ENCODE assay signal across 15 mouse cellular contexts in genomic region chr17:71962746-71963145, GRCm38 (mm10).
DNase-seq lines count a peak whose midpoint lies in the region; ATAC-seq and TF ChIP-seq lines count a peak whose summit lies in the region.
"Had no signal": no experiment of that assay in that cellular context is flagged by ENCODE, and none has a peak within 500 bp of the region (broad histone marks: within the 10 kb centered on the region; RNA-seq: fewer than 3 reads in every experiment).

No protein-coding gene starts in this region.

- 0 out of 2 replicates have a peak overlapping the region, but pooled peaks have one; percentile 2 for H3K4me2 ChIP-seq in hindbrain, embryonic 14.5 days (replicated peaks)
- H3K4me2 ChIP-seq in embryonic facial prominence, embryonic 14.5 days (ENCODE audit: low read depth, low read length) = peak overlapping the region; percentile 15
- 0 out of 2 replicates have a peak overlapping the region, but pooled peaks have one; percentile 5 for H3K4me2 ChIP-seq in midbrain, embryonic 13.5 days (replicated peaks)
- H3K4me2 ChIP-seq: lung, embryonic 14.5 days had no signal

- ATAC-seq in hindbrain, embryonic 14.5 days (ENCODE audit: low FRiP score) = no peak
- ATAC-seq in embryonic facial prominence, embryonic 14.5 days (ENCODE audit: low read depth) = peak; percentile 57; the same call in 1 of the 2 replicates
- peak; percentile 41; the same call in 1 of the 2 replicates for ATAC-seq in midbrain, embryonic 13.5 days
- ATAC-seq: CD4-positive, CD25-positive, alpha-beta regulatory T cell, adult 4 months had no signal

- H3K27ac ChIP-seq in hindbrain, embryonic 14.5 days = no peak overlapping the region
- no peak overlapping the region for H3K27ac ChIP-seq in hindbrain, embryonic 10.5 days
- H3K27ac ChIP-seq in embryonic facial prominence, embryonic 14.5 days (replicated peaks; ENCODE audit: low read depth, low read length) = no peak overlapping the region
- no peak overlapping the region for H3K27ac ChIP-seq in midbrain, embryonic 13.5 days
- no peak overlapping the region for H3K27ac ChIP-seq in gastrocnemius, adult 2 months

- WGBS in hindbrain, embryonic 14.5 days = 38% methylated on average over 9 of the region's 9 CpGs
- 55% methylated on average over 9 of the region's 9 CpGs for WGBS in hindbrain, embryonic 10.5 days
- 32% methylated on average over 9 of the region's 9 CpGs for WGBS in embryonic facial prominence, embryonic 14.5 days
- 28% methylated on average over 9 of the region's 9 CpGs for WGBS in midbrain, embryonic 13.5 days

- no peaks in the 10 kb centered on the region for H3K27me3 ChIP-seq in hindbrain, embryonic 14.5 days (ENCODE audit: control insufficient read depth, insufficient read depth, low read length)
- peaks cover 10% of the 10 kb centered on the region; the same call in 1 of the 2 replicates for H3K27me3 ChIP-seq in hindbrain, embryonic 10.5 days (ENCODE audit: insufficient read depth, poor library complexity, severe bottlenecking)
- H3K27me3 ChIP-seq in embryonic facial prominence, embryonic 14.5 days (replicated peaks; ENCODE audit: control insufficient read depth, insufficient read depth, low read length) = no peaks in the 10 kb centered on the region
- H3K27me3 ChIP-seq in midbrain, embryonic 13.5 days = peaks cover 7% of the 10 kb centered on the region; the same call in 1 of the 2 replicates

- H3K4me1 ChIP-seq in hindbrain, embryonic 14.5 days (replicated peaks; ENCODE audit: control insufficient read depth, insufficient read depth, low read length) = 0 out of 2 replicates have a peak, but pooled peaks cover 9% of the 10 kb centered on the region
- peaks cover 29% of the 10 kb centered on the region for H3K4me1 ChIP-seq in hindbrain, embryonic 10.5 days (replicated peaks)
- H3K4me1 ChIP-seq in embryonic facial prominence, embryonic 14.5 days (ENCODE audit: control insufficient read depth, insufficient read depth, low read length) = no peaks in the 10 kb centered on the region
- peaks cover 17% of the 10 kb centered on the region for H3K4me1 ChIP-seq in midbrain, embryonic 13.5 days (replicated peaks)

- H3K36me3 ChIP-seq in hindbrain, embryonic 14.5 days (replicated peaks; ENCODE audit: control insufficient read depth, insufficient read depth) = no peaks in the 10 kb centered on the region
- H3K36me3 ChIP-seq in hindbrain, embryonic 10.5 days = no peaks in the 10 kb centered on the region
- H3K36me3 ChIP-seq in embryonic facial prominence, embryonic 14.5 days (ENCODE audit: control insufficient read depth, insufficient read depth, low read length) = no peaks in the 10 kb centered on the region
- no peaks in the 10 kb centered on the region for H3K36me3 ChIP-seq in midbrain, embryonic 13.5 days

- H3K4me3 ChIP-seq in hindbrain, embryonic 14.5 days (replicated peaks; ENCODE audit: low read length) = no peak overlapping the region
- no peak overlapping the region for H3K4me3 ChIP-seq in hindbrain, embryonic 10.5 days
- H3K4me3 ChIP-seq in embryonic facial prominence, embryonic 14.5 days (ENCODE audit: low read depth, low read length) = no peak overlapping the region
- H3K4me3 ChIP-seq in midbrain, embryonic 13.5 days (replicated peaks) = no peak overlapping the region
- no peak overlapping the region for H3K4me3 ChIP-seq in gastrocnemius, adult 2 months

- no peak overlapping the region for H3K9ac ChIP-seq in hindbrain, embryonic 14.5 days
- no peak overlapping the region for H3K9ac ChIP-seq in embryonic facial prominence, embryonic 14.5 days (ENCODE audit: low read depth, low read length)
- H3K9ac ChIP-seq in midbrain, embryonic 13.5 days (replicated peaks) = no peak overlapping the region
- H3K9ac ChIP-seq: lung, embryonic 14.5 days had no signal

- H3K9me3 ChIP-seq in hindbrain, embryonic 14.5 days (ENCODE audit: control insufficient read depth, low read length) = no peaks in the 10 kb centered on the region
- no peaks in the 10 kb centered on the region for H3K9me3 ChIP-seq in hindbrain, embryonic 10.5 days
- H3K9me3 ChIP-seq in embryonic facial prominence, embryonic 14.5 days (ENCODE audit: control insufficient read depth, low read length) = no peaks in the 10 kb centered on the region
- H3K9me3 ChIP-seq in midbrain, embryonic 13.5 days = no peaks in the 10 kb centered on the region

- no peak for TF ChIP-seq CTCF in gastrocnemius, adult 2 months (IDR thresholded peaks at IDR 0.05)

- intact Hi-C loops in gastrocnemius, adult 2 months (cut with DNase I) = loop anchor here (10.0 kb wide), 1 partner anchor 562 kb away; no protein-coding TSS in a partner anchor

- DNase-seq in hindbrain, embryonic 14.5 days (ENCODE audit: low spot score) = no peak
- DNase-seq in hindbrain, embryonic 10.5 days (ENCODE audit: low spot score) = no peak
- DNase-seq in Muller cell, postnatal 12 days (ENCODE audit: inconsistent ontology term) = peak; percentile 73
- DNase-seq in embryonic facial prominence, embryonic 14.5 days (ENCODE audit: low spot score) = peak; percentile 39
- DNase-seq in gastrocnemius, adult 2 months = no peak
- no peak for DNase-seq in kidney, postnatal 36 days
- no peak for DNase-seq in cerebellum, adult 11 months
- DNase-seq: adrenal gland, postnatal 25 days; cerebellum, adult 9-11 months; gastrocnemius, postnatal 25 days; heart, postnatal 10 days; lung, embryonic 14.5 days; thymus, postnatal 4 days had no signal

Comparison
In these comparisons a context has a peak if more than half of its experiments do, and no peak if none do; other contexts are left out.
1. DNase-seq: peak in Muller cell, postnatal 12 days (single experiment) and embryonic facial prominence, embryonic 14.5 days (single experiment); none in hindbrain, embryonic 14.5 days (single experiment), hindbrain, embryonic 10.5 days (single experiment), gastrocnemius, adult 2 months (single experiment), kidney, postnatal 36 days (0 of 2) and cerebellum, adult 11 months (single experiment).
2. Peak in every context shown above with its lines, with median percentiles within 50 percentile points of each other: H3K4me2 ChIP-seq.